Mouse (Mus musculus) kidney, adult 2 months (tissue): Measurements from ENCODE around the gene 1700017B05Rik. TPM values are rescaled to one million over a fixed set of nuclear protein-coding genes. Genes with fewer than 3 reads are reported as not detected.
A peak's percentile ranks its signal among the peaks of the same experiment; 100 is the strongest.

Experiments used
- DNase-seq: peaks from one replicate; pipeline ENCODE4 v3.0.0; 2021
- H3K27ac ChIP-seq: fragments of 200-500 bp; 2 replicates; pipeline ENCODE4 v1.5.1; 2012; ENCODE audit warnings: low read depth, low read length, control low read depth, inconsistent platforms; ENCODE audit not compliant: insufficient read depth
- H3K27me3 ChIP-seq: fragments of 200-500 bp; replicated peaks from 2 replicates; pipeline ENCODE4 v1.6.1; 2012; ENCODE audit warnings: mild to moderate bottlenecking, moderate library complexity, low read length, inconsistent platforms; ENCODE audit not compliant: control insufficient read depth, insufficient read depth
- H3K36me3 ChIP-seq: fragments of 200-500 bp; 2 replicates; pipeline ENCODE4 v1.6.1; 2012; ENCODE audit warnings: mild to moderate bottlenecking, moderate library complexity, low read length, inconsistent platforms; ENCODE audit not compliant: control insufficient read depth, insufficient read depth
- H3K4me1 ChIP-seq: fragments of 200-500 bp; 2 replicates; pipeline ENCODE4 v1.6.1; 2011; ENCODE audit warnings: low read length; ENCODE audit not compliant: control insufficient read depth, insufficient read depth
- H3K4me3 ChIP-seq: fragments of 200-500 bp; 2 replicates; pipeline ENCODE4 v1.5.1; 2011; ENCODE audit warnings: mild to moderate bottlenecking, low read depth, low read length, control low read depth; ENCODE audit not compliant: insufficient read depth
- CTCF ChIP-seq: fragments of 200-500 bp; conservative IDR thresholded peaks from 2 replicates; pipeline ENCODE4 v1.5.1; 2011; ENCODE audit warnings: low read depth, mild to moderate bottlenecking, control low read depth, low read length, moderate library complexity, mixed read lengths; ENCODE audit not compliant: insufficient read depth, insufficient read length
- POLR2A ChIP-seq: fragments of 200-500 bp; IDR thresholded peaks from one replicate; pipeline ENCODE4 v1.6.1; 2011; ENCODE audit warnings: low read depth, low read length, control low read depth
- WGBS: fragments of 180-500 bp; shearing (Covaris S2); methylation state at CpG from one replicate; pipeline ENCODE4 v1.1.7; 2018; 5-methylcytosine and 5-hydroxymethylcytosine counted together
- polyA plus RNA-seq: library from polyadenylated mRNA; depleted of rRNA; stranded (reverse); fragments of >200 nt; gene quantifications from 2 replicates; pipeline ENCODE4 v1.2.3, GENCODE M21; 2012

The 1700017B05Rik gene
- polyA plus RNA-seq, 1 experiment: 9.5 TPM

DNA sequence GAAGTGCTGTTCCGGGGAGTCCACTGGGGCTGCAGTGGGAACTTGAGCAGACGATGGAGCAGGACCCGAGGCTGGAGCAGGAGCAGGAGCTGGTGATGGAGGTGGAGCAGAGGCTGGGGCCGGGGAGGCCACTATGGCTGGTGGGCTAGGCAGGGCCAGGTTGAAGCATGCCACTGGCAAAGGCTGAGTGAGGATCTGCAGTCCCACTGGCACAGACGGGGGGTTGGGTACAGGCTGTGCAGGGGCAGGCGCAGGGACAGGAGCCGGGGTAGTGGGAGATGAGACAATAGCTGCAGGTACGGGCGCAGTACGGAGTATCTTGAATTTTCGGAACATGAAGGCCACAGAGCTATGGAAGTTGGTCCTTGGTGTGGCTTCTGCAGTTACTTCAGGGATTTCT is 5.6 kb downstream of the 1700017B05Rik start:
- H3K27me3 ChIP-seq: no peaks in the 10 kb centered on the region
- H3K27ac ChIP-seq: no peak overlapping the region
- H3K4me1 ChIP-seq: peaks cover 13% of the 10 kb centered on the region; the same call in 1 of the 2 replicates
- no peak for DNase-seq
- H3K36me3 ChIP-seq: no peaks in the 10 kb centered on the region; the same call in 1 of the 2 replicates
- 94% methylated on average over 11 of the region's 11 CpGs for WGBS
- no peak overlapping the region for H3K4me3 ChIP-seq
- TF ChIP-seq POLR2A (no peak), CTCF (no peak)

DNA sequence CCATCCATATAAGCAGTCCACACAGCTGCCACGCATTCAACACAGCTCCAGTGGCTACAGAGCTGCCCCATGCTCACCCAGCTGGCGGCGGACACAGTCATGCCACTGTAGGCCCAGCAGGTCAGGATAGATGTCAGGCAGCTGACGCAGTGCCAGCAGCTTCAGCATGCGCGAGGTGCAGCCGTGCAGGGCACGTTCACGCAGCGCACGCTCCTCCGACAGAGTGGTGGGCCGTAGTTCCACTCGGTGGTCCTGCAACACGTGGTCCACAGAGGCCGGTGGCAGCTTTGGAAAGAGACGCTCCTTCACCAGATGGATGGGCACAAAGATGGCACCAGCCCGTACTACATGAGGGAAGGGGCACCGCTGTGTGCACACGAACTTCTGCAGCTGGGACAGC is 6.1 kb downstream of the 1700017B05Rik start:
- Histone ChIP-seq H3K4me1 (peaks cover 13% of the 10 kb centered on the region; the same call in 1 of the 2 replicates), H3K4me3 (no peak overlapping the region), H3K27ac (no peak overlapping the region), H3K27me3 (no peaks in the 10 kb centered on the region), H3K36me3 (no peaks in the 10 kb centered on the region; the same call in 1 of the 2 replicates)
- TF ChIP-seq POLR2A (no peak), CTCF (no peak)
- no peak for DNase-seq
- 93% methylated on average over 20 of the region's 20 CpGs for WGBS

DNA sequence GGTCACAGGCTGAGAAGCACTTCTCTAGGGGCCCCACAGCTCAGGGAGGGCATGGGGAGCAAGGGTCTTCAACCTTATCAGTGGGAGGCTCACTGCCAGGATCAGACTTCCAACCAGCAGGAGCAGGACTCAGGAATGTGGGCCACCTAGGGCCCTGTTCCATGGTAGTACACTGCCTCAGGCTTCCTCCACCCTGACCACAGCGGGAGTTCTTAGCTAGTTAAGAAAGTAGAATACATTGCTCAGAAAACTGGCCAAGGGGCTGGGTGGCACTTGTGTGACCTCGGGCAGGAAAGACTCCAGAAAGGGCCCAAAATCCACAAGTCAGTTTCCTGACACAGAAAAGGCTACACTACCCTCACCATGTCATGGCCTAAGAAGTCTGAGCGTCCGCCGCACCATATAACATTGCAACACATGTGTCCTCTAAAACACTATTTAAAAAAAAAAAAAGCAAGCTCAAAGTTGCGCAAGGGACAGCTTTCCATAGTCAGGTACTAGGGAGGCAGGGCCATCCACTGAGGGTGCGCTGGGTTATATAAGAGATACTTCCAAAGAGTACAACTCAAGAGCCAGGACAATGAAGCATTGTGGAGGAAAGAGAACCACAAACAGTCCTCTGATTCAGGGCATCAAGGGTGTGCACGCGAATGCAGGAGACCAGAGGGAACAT is 7.5 kb downstream of the 1700017B05Rik start:
- H3K36me3 ChIP-seq: no peaks in the 10 kb centered on the region; the same call in 1 of the 2 replicates
- TF ChIP-seq CTCF (no peak), POLR2A (no peak)
- H3K4me3 ChIP-seq: no peak overlapping the region
- no peak for DNase-seq
- no peak overlapping the region for H3K27ac ChIP-seq
- no peaks in the 10 kb centered on the region for H3K27me3 ChIP-seq
- 84% methylated on average over 9 of the region's 9 CpGs for WGBS
- peaks cover 5% of the 10 kb centered on the region; the same call in 1 of the 2 replicates for H3K4me1 ChIP-seq

DNA sequence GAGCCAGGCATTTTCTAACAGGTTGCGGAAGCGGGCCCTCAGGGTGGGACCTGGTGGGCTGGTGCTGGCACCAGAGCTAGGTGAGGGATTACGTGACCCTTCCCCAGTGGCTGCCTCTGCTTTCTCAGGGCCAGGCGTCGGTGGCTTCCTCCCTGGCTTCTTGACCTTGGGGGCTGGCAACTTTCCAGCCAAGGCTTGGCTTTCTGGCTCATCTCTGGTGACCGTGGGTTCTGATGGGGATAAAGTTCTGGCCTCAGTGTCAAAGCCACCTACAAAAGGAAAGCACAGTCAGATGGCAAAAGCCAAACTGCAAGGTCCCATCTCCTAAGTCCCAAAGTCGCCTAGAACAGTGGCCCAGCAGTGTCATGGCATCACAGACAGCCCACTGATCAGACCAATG is 8.4 kb downstream of the 1700017B05Rik start:
- H3K27ac ChIP-seq: no peak overlapping the region
- 57% methylated on average over 7 of the region's 7 CpGs for WGBS
- TF ChIP-seq CTCF (no peak), POLR2A (no peak)
- no peak overlapping the region for H3K4me3 ChIP-seq
- no peaks in the 10 kb centered on the region; the same call in 1 of the 2 replicates for H3K36me3 ChIP-seq
- H3K27me3 ChIP-seq: no peaks in the 10 kb centered on the region
- DNase-seq: peak; percentile 60
- peaks cover 5% of the 10 kb centered on the region; the same call in 1 of the 2 replicates for H3K4me1 ChIP-seq

DNA sequence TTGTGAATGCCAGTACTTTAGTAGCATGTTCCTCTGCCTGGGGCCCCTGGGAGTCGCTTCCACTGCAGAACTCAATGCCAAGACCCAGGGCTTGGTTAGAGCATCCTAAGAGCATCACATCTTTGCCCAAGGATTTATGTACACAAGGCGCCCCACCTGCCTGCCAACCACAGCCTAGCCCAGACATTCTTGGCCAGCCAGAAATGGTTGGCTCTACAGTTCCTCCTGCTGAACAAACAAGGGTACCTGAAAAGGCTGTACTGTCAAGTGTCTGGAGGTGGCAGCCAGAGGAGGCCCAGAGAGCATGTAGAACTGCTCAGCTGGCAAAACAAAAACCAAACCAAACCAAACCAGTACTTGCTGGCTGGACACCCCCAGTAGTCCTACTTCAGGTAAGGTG is 11.3 kb downstream of the 1700017B05Rik start:
- Histone ChIP-seq H3K36me3 (no peaks in the 10 kb centered on the region; the same call in 1 of the 2 replicates), H3K27ac (no peak overlapping the region), H3K27me3 (no peaks in the 10 kb centered on the region), H3K4me1 (peaks cover 15% of the 10 kb centered on the region; the same call in 1 of the 2 replicates), H3K4me3 (no peak overlapping the region)
- TF ChIP-seq POLR2A: no peak
- TF ChIP-seq CTCF: no peak
- 83% methylated on average over 2 of the region's 2 CpGs for WGBS
- DNase-seq: no peak

DNA sequence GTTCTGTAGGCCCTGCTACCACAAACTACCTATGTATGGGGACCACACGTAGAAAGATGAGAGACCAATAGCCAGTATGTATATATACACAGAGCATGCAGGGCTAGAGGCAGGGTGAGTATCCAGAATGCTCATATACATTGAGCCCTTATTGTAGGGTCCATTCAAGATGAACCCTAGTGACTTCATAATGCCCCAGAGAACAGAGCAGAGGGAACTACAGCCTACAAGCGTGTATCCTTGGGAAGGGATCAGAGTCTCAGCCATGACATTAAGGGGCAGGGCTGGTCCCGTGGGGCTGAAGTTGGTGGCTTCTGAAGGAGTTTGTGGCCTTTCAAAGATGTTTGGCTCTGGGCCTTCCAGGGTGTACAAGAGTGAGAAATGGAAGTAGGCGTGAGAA is 12.4 kb downstream of the 1700017B05Rik start:
- DNase-seq: no peak
- Histone ChIP-seq H3K27ac (no peak overlapping the region), H3K4me1 (peaks cover 15% of the 10 kb centered on the region; the same call in 1 of the 2 replicates), H3K4me3 (no peak overlapping the region), H3K36me3 (no peaks in the 10 kb centered on the region; the same call in 1 of the 2 replicates), H3K27me3 (no peaks in the 10 kb centered on the region)
- TF ChIP-seq POLR2A: no peak
- no peak for TF ChIP-seq CTCF
- 90% methylated on average over 4 of the region's 4 CpGs for WGBS

DNA sequence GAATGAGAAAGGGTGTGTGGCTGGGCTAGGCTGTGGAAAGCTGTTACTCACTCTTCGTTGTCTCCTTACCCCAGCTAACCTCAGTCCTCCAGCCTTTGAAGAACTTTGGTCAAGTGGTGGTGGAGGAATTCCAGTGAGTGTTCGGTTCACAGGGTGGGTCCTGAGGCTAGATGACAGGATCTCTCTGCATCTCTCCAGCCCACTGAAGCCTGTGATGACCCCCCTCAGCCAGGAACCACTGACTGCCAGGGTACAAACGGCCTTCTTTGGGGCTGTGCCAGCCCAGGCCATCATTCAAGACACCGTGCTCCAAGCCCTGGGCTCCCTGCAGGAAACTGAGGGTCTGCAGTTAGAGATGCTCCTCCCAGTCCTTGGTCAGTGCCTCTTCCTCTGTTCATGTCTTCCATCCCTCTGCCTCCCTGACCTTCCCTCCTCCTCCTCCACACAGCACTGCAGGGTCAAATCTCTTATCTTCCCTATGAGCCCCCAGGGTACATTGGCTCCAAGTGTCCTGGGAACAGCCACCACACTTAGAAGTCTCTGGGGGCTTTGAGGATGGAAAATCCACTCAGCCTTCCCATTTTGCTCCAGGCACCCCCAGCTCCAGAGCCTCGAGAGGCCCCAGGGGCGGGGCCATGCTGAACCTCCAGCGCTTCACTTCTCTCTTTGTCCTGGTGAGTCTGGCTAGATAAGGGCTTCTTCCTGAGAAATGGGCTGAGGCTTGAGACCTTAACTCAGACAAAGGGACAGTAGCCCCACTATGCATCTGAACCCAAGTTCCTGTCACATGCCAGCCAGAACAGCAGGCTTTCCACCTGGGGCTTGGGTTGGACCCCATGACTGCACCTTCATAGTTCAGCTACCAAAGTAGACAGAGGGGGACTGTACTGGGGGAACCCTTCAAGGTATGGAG is 14.1 kb downstream of the 1700017B05Rik start:
- 42% methylated on average over 7 of the region's 7 CpGs for WGBS
- TF ChIP-seq CTCF (no peak), POLR2A (no peak)
- DNase-seq: peak; percentile 59
- peaks cover 10% of the 10 kb centered on the region; the same call in 1 of the 2 replicates for H3K4me1 ChIP-seq
- no peak overlapping the region for H3K27ac ChIP-seq
- no peaks in the 10 kb centered on the region; the same call in 1 of the 2 replicates for H3K36me3 ChIP-seq
- H3K4me3 ChIP-seq: no peak overlapping the region
- no peaks in the 10 kb centered on the region for H3K27me3 ChIP-seq
